Mouse (Mus musculus) urinary bladder, postnatal 0 days (tissue): ENCODE results near the gene Vsx2. TPM values are rescaled to one million over a fixed set of nuclear protein-coding genes. Genes with fewer than 3 reads are reported as not detected.

Source experiments
- polyA plus RNA-seq: library from polyadenylated mRNA; unstranded; fragments of >200 nt; fragmentation: Nextera tagmentation; extraction: Ambion mirVana; gene quantifications from 2 replicates; pipeline ENCODE4 v1.2.1, GENCODE M21; 2015

The Vsx2 gene
- polyA plus RNA-seq = not detected in 2 replicates

DNA sequence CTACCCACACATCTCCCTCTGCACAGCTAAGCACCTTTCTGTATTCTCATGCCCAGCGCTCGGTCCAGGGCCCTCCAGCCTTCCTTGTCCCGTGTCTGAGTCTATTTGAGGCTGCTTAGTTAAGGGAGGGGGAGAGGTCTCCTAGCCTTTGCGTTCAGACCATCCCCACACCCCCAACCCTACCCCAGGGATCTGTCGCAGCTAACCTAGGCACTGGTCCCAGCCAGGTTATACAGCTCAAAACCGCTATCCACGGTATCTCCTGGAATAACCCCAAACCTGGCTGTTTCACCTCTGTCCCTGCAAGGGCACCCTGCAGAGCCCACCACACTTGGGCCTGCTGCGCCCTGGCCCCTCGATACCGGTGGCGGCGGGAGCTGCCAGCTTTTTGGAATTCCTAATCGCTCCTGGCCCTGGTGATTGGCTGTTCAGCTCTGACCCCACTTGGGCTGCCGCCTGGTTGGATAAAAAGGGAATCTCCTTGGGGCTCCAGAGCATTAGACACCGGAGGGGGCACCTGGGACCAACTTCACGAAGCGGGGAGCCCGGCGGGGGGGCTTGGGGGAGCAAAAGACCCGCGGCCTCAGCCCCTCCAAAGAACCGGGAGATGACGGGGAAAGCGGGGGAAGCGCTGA lies at the start of gene Vsx2:
Gene Vsx2, plus strand, starts transcription at position 427 of the 635 bp plus-strand sequence.

DNA sequence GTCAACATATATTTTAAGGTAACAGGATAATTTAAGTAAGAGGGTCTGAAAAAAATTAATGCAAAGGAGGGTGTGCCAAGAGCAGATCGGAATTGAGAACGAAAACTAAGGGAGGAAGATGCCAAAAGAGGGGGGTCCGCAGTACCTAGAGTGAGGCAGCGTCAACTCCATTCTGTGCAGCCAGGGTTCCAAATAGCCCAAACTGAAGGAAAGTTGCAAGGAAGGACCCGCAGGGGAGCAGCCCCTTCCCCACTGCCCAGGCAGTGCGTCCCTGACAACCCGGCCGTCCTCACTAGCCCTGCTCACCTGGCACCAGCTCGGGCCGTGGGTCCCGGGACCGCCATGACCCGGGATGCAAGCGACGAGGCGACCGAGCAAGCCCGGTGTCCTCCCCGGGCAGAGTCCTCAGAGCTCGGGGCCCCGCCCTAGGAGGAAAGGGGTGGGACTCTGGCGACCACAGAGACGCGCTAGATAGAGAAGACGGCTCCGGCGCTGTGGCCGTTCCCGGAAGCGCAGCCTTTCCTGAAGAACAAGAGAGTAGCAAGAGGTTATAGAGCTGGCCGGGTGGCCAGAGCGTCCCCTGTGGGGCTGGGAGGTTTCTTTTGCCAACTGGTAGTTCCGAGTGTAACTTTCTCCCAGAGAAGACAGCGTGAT lies 47.5 kb downstream of the Vsx2 start, which contains the start of gene Abcd4:
Gene Abcd4, minus strand, starts transcription at position 437 of the 654 bp plus-strand sequence.

DNA sequence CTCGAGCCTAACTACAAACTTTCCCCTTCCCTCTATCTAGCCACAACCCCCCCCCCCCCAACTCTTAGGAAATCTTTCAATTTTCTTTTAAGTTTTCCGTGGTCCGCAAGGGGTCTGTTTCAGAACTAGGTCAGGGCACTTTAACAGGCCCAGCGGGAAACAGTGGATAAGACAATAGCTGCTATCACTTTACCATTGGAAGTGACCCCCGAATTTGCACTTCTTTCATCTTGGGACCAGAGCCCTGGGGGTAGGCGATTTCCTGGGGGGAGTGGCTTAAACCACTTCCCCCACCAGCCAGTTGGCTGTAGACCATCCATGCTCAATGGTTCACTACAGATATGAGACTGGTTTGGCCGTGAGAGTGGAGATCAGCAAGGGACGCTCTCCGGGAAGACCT lies 71.1 kb downstream of the Vsx2 start, which contains the start of gene Vrtn:
Gene Vrtn, plus strand, starts transcription at position 366 of the 400 bp plus-strand sequence.

Other genes starting within 250 kb of the Vsx2 start
- gene Coq6, start 208.1 kb upstream of the Vsx2 start, polyA plus RNA-seq = 22.1 and 25.4 TPM in 2 replicates
- 0.82 and 0.93 TPM in 2 replicates for gene Fam161b, start 207.9 kb upstream of the Vsx2 start, polyA plus RNA-seq
- 13.4 and 16.0 TPM in 2 replicates for gene Entpd5, start 160.7 kb upstream of the Vsx2 start, polyA plus RNA-seq
- 0.27 and 0.57 TPM in 2 replicates for gene Bbof1, start 160.7 kb upstream of the Vsx2 start, polyA plus RNA-seq
- gene Rnf113a2, start 152.6 kb upstream of the Vsx2 start, polyA plus RNA-seq = 21.1 and 24.9 TPM in 2 replicates
- gene Aldh6a1, start 118.8 kb upstream of the Vsx2 start, polyA plus RNA-seq = 36.0 and 38.3 TPM in 2 replicates
- gene Lin52, start 118.3 kb upstream of the Vsx2 start, polyA plus RNA-seq = 9.5 and 10.6 TPM in 2 replicates
- 8.8 and 9.8 TPM in 2 replicates for gene Abcd4, start 47.7 kb downstream of the Vsx2 start, polyA plus RNA-seq
- not detected in 2 replicates for gene Vrtn, start 71.3 kb downstream of the Vsx2 start, polyA plus RNA-seq
- 0.07 and 0.16 TPM in 2 replicates for gene Syndig1l, start 129.1 kb downstream of the Vsx2 start, polyA plus RNA-seq
- 53.4 and 53.5 TPM in 2 replicates for gene Npc2, start 203.4 kb downstream of the Vsx2 start, polyA plus RNA-seq
- gene Isca2, start 203.5 kb downstream of the Vsx2 start, polyA plus RNA-seq = 115 TPM in 2 replicates